Mouse (Mus musculus) liver (tissue): ENCODE measurements around the gene Trim28.

Experiments used
- DNase-seq: peaks from one replicate; pipeline ENCODE4 v3.0.0-alpha.2; 2020; ENCODE audit warnings: mixed read lengths

Trim28 gene

DNA sequence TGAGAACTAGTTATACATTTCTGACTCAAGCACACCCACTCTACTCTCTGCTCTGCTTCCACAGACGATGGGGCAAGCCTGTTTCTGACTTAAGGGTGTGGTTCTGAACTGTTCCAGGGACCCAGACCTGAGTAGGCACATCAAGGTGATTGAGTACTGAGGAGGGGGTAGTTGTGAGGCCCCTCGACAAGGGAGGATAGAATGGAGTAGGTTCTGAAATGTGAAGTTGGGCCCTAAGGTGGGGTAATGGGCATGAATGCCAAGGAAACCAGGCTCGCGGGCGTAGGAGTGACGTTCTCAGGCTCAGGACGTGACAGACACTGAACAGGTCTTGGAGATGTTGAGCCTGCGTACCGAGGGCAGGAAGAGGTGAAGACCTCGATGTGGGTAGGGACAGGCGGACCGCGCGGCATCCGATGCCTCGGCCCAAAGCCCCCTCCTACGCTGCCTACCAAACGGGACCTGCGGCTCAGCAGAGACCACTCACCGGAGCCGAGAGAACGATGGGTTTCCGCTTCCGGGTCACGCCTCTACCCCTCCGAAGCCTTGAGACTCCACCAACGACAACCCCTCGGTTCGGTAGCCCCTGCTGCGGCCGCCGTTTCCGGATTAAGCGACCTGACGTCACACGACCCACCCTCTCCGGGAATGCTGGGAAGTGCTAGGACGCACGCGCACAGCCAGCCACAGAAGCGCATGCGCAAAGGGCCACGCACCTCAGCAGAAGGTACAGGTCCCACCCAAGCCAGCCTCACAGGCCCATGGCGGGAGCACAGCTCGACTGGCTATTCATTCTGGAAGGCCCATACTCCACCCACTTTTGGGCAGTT is 35.4 kb downstream of the Trim28 start, which contains the start of gene Chmp2a:
Chmp2a (minus strand) TSS at position 660 of the 830 bp plus-strand sequence.
- peak; percentile 98 for DNase-seq

DNA sequence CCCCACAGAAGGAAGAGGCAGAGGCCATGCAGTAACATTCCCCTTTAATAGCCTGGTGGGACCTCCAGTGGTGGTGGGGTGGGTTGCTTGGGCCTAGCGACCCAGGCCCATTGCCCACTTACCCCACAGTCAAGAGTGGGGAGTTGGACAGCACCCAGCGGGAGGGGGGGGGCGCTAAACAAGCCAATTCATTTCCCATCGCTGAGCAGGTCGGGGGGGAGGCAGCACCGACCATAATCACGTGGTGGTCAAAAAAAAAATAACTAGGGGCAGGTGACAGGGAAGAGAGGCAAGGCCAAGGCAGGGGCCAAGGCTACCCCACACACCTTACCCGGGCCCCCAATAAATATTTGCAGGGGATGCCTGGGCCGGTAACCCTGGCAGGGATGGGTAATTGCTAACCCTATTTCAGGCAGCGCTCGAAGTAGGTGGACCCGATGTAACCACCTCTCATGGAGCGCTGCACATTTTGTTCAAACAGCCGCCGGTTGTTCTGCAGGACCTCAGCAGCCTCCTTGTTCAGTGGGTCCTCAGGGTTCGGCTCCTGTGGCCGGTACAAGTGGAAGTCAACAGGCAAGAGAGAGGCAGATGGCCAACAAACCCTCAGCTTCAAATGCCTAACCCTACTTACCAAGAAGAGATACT is 36.4 kb downstream of the Trim28 start:
- no peak for DNase-seq

GRCm38 (mm10) chr7:13036806-13037205 is 37.9 kb downstream of the Trim28 start:
- no peak for DNase-seq

- no peak for DNase-seq
Observed at GRCm38 (mm10) chr7:13037366-13037765, 38.5 kb downstream of the Trim28 start.

DNA sequence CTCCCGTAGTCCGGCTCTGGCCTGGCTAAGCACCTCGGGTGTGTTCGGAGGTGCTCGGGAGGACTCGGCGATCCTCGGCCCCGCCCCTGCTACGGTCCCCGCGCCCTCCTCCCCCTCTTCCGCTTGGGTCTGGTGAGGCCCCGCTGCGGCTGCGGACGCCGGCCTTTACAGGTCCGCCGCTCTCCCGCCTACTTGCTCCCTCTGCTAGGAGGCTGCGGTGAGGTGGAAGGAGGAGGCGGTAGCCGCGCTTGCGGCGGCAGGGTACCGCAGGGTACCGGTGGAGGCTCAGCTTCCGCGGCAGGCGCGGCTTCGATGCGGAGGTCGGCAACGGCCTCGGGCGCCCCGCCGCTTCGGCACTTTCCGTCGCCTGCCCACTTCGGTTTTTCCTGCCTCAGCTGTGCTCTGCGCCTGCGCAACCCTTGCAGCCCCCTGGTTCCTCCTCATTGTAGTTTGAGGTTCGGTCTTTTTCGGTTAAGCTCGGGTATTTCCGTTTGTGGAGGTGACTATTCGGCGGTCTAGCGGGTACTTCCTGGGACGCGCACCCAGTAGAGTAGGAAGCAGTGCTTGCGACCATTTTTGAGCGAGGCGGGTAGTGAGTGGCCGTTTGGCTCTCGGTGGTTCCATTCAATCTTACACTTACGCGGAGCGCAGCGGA is 39.1 kb downstream of the Trim28 start, which contains the start of gene Ube2m:
Ube2m (minus strand) TSS at position 375 of the 655 bp plus-strand sequence.
- DNase-seq: peak; percentile 97

- DNase-seq: peak; percentile 11
Observed at GRCm38 (mm10) chr7:13038621-13039169, 39.8 kb downstream of the Trim28 start.

DNA sequence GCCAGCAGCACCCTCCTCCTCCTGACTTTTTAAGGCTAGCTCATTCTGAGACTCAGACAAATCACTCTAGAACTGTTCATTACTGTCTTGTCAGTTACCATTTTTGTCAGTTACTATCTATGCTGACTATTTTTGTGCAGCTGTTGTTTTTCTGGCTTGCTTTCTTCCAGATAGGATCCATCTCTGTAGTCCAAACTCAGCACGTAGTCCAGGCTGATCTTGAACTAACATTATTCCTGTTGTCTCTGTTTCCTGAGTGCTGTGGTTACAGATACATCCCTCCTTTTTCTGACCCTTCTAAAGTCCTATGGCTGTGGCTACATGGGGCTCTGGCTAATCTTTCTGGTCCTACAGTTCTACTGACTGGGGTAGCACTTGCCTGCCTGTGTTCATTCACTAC is 40.3 kb downstream of the Trim28 start:
- DNase-seq: no peak

DNA sequence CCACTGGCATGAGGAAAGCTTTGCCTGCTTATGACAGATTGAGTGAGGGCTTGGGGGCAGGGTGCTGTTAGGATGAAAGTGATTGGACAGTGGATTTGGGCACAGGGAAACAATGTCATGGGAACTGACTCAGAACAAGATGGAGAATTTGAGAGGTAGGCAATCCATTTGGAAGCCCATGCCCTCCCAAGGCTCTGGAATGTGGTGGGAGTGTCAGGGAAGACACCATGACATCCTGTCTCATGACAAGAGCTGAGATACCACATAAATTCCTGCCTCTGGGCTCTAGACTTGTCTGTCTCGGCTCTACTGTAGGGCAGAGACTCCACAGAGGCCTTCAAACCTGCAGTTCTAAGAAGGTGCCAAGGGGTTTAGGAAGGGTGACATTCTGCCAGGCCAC is 42.3 kb downstream of the Trim28 start:
- no peak for DNase-seq

DNA sequence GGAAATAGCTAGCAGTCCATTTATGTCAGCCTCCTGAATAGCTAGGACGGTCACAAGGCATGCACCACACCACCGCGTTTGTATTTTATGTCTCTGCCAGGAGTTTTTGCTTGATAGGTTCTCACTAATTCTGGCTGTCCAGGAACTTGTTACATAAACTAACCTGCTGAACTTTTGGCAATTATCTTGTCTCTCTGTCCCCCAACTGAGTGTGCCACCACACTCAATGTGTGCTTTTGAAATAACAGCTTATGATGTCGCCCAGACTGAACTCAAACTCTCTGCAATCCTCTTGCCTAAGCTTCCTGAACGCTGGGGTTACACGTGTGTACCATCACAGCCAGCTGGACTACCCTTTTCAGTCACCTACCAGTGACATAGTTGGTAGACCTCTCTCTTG is 43.6 kb downstream of the Trim28 start:
- DNase-seq: no peak

- no peak for DNase-seq
Observed at GRCm38 (mm10) chr7:13043120-13043444, 44.2 kb downstream of the Trim28 start.

DNA sequence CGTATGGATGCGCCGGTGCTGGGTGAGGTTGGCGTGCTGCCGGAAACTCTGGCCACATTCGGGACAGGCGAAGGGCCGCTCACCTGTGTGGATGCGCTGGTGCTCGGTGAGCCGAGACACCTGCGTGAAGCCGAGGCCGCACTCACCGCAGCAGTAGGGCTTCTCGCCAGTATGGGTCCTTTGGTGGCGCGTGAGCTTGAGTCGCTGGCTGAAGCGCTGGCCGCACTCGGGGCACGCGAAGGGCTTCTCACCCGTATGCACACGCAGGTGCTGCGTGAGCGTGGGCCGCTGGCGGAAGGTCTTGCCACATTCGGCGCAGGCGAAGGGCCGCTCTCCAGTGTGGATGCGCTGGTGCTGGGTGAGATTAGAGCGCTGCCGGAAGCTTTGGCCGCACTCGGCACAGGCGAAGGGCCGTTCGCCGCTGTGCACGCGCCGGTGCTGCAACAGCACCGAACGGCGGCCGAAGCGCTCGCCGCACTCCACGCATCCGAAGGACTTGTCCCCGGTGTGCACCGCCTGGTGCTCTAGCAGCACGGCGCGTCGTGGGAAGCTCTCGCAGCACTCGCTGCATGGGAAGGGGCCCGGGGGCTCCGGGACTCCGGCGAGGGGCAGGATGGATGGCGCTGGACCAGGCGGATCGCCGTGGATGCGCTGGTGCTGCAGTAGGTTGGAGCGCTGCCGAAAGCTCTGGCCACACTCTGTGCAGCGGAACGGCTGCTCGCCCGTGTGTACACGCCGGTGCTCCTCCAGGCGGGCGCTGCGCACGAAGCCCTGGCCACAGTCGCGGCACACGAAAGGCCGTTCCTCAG is 44.7 kb downstream of the Trim28 start:
- peak; percentile 18 for DNase-seq

DNA sequence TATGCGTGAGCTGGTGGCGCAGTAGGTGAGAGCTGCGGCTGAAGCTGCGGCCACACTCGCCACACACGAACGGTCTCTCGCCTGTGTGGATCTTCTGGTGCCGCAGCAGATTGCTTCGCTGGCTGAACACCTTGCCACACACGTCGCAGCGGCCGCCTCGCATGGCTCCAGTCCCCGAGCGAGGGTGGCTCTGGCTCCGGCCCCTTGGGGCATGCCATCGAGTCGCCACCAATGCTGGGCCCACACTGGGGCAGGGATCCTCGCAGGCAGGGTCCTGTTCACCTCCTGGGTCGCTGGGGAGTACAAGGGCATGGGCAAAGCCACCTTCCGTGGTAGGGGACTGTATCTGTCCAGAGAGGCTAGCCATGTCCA is 45.3 kb downstream of the Trim28 start:
- no peak for DNase-seq

GRCm38 (mm10) chr7:13046084-13046483 is 47.2 kb downstream of the Trim28 start:
- peak; percentile 60 for DNase-seq

- DNase-seq: no peak
Observed at GRCm38 (mm10) chr7:13053001-13053400, 54.1 kb downstream of the Trim28 start.

DNA sequence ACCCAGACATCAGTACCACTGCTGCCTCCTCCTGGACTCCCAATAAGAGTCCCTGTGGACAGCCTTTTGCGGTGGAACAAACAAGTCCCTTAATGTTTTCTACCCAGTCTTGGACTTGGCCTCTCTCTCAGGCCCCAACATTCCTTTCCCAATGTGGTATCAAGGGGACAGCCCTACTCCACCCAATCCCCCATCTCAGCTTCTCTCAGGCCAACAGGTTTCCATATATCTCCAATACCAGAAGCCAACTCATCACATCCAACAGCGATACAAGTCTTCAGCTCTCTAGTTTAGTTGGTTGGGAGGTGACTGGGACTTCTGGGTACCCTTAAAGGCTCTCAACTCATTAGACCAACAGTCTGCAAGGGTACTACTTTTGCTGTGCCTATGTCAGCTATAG is 54.6 kb downstream of the Trim28 start:
- DNase-seq: no peak

DNA sequence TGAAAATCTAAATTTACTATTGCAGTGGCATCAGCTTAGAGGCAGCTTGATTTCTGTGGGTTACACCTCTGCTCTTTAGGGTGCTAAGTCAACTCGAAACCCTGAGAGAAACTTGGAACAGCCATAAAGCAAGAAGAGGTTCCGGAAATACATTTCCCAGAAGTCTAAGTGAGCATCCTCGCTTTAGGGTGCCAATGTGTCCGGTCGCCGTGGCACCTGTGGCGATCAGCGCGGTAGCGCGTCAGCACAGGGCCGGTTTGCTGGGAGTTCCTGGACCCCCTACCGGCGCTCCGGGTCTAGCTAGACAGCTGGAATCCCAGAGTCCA is 55.0 kb downstream of the Trim28 start:
- DNase-seq: no peak

DNA sequence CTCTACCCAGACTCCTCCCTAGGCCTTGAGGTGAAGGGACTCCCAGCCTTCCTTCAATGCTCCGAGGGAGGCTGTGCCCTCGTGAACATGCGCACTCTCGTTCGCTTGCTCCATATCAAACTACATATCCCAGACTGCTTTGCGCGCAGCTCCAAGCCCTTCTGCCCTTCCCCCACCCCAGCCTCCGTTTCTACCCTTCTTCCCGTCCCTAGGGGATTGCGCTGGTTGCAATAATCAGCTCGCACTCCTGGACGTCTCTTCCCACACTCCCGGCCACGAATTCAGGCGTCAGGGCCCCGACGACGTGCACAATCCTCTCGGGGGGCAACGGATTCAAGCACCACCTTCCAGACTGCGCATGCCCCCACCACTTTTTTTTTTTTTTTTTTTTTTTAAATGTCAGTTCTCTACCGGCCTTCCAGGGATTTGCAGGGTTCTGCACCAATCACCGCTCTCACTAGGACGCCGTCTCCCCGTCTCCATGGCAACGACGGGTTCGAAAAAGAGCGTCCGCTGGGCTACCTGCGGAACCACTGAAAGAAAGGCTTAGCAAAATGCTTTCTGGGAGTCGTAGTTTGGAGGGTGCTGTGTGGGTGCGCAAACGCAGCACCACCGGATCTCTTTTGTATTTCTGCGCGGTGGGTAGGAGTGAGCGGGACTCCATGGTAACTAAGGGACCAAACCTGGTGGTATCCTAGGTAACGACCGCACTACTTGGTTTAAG is 55.5 kb downstream of the Trim28 start, which contains the start of gene Mzf1:
Mzf1 (minus strand) TSS at position 478 of the 724 bp plus-strand sequence.
- DNase-seq: peak; percentile 88

DNA sequence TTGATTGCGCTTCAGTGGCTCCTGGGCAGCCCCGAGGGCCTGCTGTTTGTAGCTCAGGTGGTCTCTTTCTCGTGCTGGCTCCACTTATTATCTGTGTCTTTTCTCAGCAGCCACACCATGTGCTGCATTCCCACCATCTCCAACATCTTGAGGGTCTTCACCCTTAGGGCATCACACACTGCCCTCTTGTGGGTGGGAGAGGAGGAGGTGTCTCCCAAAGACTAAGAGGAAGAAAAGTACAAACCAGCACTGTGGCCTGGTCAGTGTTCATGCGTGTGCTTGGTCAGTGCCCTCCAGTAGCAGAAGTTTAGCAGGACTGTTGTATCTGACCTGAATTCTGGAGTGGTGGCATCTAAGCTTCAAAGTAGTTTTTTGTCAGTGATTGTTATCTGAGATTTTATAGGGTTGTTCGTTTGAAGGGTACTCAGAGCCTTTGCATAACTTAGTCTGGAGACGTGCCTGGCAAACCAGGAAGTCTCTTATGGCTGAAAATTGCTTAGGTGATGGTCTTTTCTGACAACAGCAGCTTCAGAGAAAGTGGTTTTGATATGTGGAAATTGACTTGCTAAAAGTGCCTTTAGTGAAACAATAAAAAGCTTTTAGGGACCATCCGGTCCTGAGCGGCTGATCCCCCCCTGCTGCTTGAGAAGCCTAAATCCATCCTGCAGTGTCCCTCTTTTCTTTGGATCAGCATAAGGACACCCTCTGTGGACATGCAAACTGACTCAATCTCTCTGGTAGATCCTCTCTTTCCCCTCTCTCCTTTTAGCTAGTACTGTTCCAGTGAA is 58.2 kb downstream of the Trim28 start:
- no peak for DNase-seq

DNA sequence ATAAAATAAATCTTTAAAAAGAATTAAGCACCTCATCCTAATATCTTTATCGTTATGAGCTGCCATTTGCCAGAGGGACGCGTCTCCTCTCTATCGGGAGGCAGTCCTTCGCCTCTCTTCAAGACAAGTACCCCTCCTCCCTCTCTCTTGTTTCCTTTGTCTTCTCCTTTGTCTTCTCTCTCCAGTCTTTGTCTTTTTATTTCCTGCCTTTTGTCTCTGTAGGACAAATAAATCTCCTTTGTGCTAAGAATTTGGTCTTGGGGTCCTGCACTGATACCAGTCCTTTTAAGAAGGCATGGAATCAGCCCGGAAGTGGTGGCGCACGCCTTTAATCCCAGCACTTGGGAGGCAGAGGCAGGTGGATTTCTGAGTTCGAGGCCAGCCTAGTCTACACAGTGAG is 60.6 kb downstream of the Trim28 start:
- no peak for DNase-seq

DNA sequence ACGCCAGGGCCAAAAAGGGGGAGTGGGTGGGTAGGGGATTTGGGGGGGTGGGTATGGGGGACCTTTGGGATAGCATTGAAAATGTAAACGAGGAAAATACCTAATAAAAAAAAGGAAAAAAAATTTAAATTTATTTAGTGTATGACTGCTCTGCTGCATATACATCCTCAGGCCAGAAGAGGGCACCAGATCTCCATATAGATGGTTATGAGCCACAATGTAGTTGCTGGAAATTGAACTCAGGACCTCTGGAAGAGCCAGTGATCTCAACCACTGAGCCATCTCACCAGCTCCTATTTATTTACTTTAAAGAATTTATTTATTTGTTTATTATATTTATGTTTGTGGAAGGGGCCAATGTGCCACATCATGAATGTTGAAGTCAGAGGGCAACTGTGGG is 64.5 kb downstream of the Trim28 start:
- DNase-seq: peak; percentile 26

DNA sequence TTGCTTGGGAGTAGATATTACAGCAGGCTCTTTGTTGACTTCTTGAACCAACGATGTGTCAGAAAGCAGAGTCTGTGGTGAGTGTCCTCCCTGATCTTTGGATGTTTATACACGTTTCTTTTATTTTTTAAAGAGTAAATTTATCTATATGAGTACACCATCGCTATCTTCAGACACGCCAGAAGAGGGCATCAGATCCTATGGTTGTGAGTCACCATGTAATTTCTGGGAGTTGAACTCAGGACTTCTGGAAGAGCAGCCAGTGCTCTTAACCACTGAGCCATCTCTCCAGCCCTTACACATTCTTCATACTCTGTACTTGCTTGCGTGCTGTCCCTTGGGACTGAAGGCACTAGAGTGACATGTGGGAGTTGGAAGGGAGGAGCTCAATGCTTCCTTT is 73.4 kb downstream of the Trim28 start:
- DNase-seq: no peak
